Mouse (Mus musculus) T-helper 17 cell (primary cell): ENCODE data around the gene Nid2.

Source experiments
- in situ Hi-C, 2 experiments: fragments of 300-600 bp; cut with MboI, MseI; formaldehyde crosslinking; loops; 1 replicate in 1 of 2; 2 replicates in 1 of 2; pipeline ENCODE4 v1.15.1; 2025; ENCODE audit warnings: high pct_unique_total_duplicates in 2 of 2

The Nid2 gene

GRCm38 (mm10) chr14:19740147-19740738 lies 10.8 kb upstream of the Nid2 start:
- in situ Hi-C loops, result no loop called here

- in situ Hi-C loops, result no loop called here
Measured at GRCm38 (mm10) chr14:19744876-19745275, 6.2 kb upstream of the Nid2 start.

- in situ Hi-C loops, result no loop called here
Measured at GRCm38 (mm10) chr14:19746232-19746631, 4.8 kb upstream of the Nid2 start.

GRCm38 (mm10) chr14:19746731-19747130 lies 4.3 kb upstream of the Nid2 start:
- in situ Hi-C loops, result no loop called here

- in situ Hi-C loops, result no loop called here
Measured at GRCm38 (mm10) chr14:19749743-19750142, 1.3 kb upstream of the Nid2 start.

GRCm38 (mm10) chr14:19750411-19751024 lies 547 bp upstream of the Nid2 start:
- in situ Hi-C loops, result no loop called here

- in situ Hi-C loops, result no loop called here
Measured at GRCm38 (mm10) chr14:19752276-19752675, 1.2 kb downstream of the Nid2 start.

GRCm38 (mm10) chr14:19759277-19760193 lies 8.5 kb downstream of the Nid2 start:
- in situ Hi-C loops, result no loop called here

GRCm38 (mm10) chr14:19760721-19761120 lies 9.7 kb downstream of the Nid2 start:
- in situ Hi-C loops, result no loop called here

GRCm38 (mm10) chr14:19762014-19762413 lies 10.9 kb downstream of the Nid2 start:
- in situ Hi-C loops, result no loop called here

- in situ Hi-C loops, result no loop called here
Measured at GRCm38 (mm10) chr14:19763527-19763926, 12.5 kb downstream of the Nid2 start.

GRCm38 (mm10) chr14:19764331-19764730 lies 13.3 kb downstream of the Nid2 start:
- in situ Hi-C loops, result no loop called here

- in situ Hi-C loops, result no loop called here
Measured at GRCm38 (mm10) chr14:19765539-19766379, 14.7 kb downstream of the Nid2 start.

GRCm38 (mm10) chr14:19766380-19766649 lies 15.2 kb downstream of the Nid2 start:
- in situ Hi-C loops, result no loop called here

GRCm38 (mm10) chr14:19768648-19769047 lies 17.6 kb downstream of the Nid2 start:
- in situ Hi-C loops, result no loop called here

GRCm38 (mm10) chr14:19769441-19770200 lies 18.6 kb downstream of the Nid2 start:
- in situ Hi-C loops, result no loop called here

- in situ Hi-C loops, result no loop called here
Measured at GRCm38 (mm10) chr14:19771173-19771572, 20.1 kb downstream of the Nid2 start.

- in situ Hi-C loops, result no loop called here
Measured at GRCm38 (mm10) chr14:19774036-19774628, 23.1 kb downstream of the Nid2 start.

- in situ Hi-C loops, result no loop called here
Measured at GRCm38 (mm10) chr14:19775491-19775890, 24.4 kb downstream of the Nid2 start.

GRCm38 (mm10) chr14:19776179-19776578 lies 25.1 kb downstream of the Nid2 start:
- in situ Hi-C loops, result no loop called here

GRCm38 (mm10) chr14:19776890-19777289 lies 25.8 kb downstream of the Nid2 start:
- in situ Hi-C loops, result no loop called here
